Mouse (Mus musculus): ENCODE results near the gene Lpgat1.

Lpgat1 gene

GRCm38 (mm10) chr1:191717601-191718498 is at the start of gene Lpgat1:
Lpgat1 (plus strand) TSS chr1:191717834.
- peak; percentile 89 for DNase-seq

GRCm38 (mm10) chr1:191668030-191668429 is 49.6 kb upstream of the Lpgat1 start:
- DNase-seq, result no peak

GRCm38 (mm10) chr1:191674071-191674470 is 43.6 kb upstream of the Lpgat1 start:
- no peak for DNase-seq

GRCm38 (mm10) chr1:191681633-191682032 is 36.0 kb upstream of the Lpgat1 start:
- DNase-seq, result no peak

GRCm38 (mm10) chr1:191687531-191687930 is 30.1 kb upstream of the Lpgat1 start:
- DNase-seq, result peak; percentile 34

GRCm38 (mm10) chr1:191693231-191693630 is 24.4 kb upstream of the Lpgat1 start:
- peak; percentile 79 for DNase-seq

GRCm38 (mm10) chr1:191698253-191698795 is 19.3 kb upstream of the Lpgat1 start:
- no peak for DNase-seq

GRCm38 (mm10) chr1:191704535-191704934 is 13.1 kb upstream of the Lpgat1 start:
- DNase-seq, result no peak

- DNase-seq, result no peak
Measured at GRCm38 (mm10) chr1:191706541-191707078, 11.0 kb upstream of the Lpgat1 start.

GRCm38 (mm10) chr1:191709811-191710210 is 7.8 kb upstream of the Lpgat1 start:
- no peak for DNase-seq

- no peak for DNase-seq
Measured at GRCm38 (mm10) chr1:191712224-191712838, 5.3 kb upstream of the Lpgat1 start.

GRCm38 (mm10) chr1:191713813-191714212 is 3.8 kb upstream of the Lpgat1 start:
- DNase-seq, result no peak

GRCm38 (mm10) chr1:191715150-191715549 is 2.5 kb upstream of the Lpgat1 start:
- no peak for DNase-seq

- DNase-seq, result no peak
Measured at GRCm38 (mm10) chr1:191717141-191717540, 493 bp upstream of the Lpgat1 start.

- DNase-seq, result peak; percentile 40
Measured at GRCm38 (mm10) chr1:191718522-191719281, 1.1 kb downstream of the Lpgat1 start.

- no peak for DNase-seq
Measured at GRCm38 (mm10) chr1:191719326-191719725, 1.7 kb downstream of the Lpgat1 start.

GRCm38 (mm10) chr1:191720419-191720818 is 2.8 kb downstream of the Lpgat1 start:
- no peak for DNase-seq

- no peak for DNase-seq
Measured at GRCm38 (mm10) chr1:191722706-191723105, 5.1 kb downstream of the Lpgat1 start.

- DNase-seq, result no peak
Measured at GRCm38 (mm10) chr1:191723675-191724074, 6.0 kb downstream of the Lpgat1 start.

GRCm38 (mm10) chr1:191724385-191725061 is 6.9 kb downstream of the Lpgat1 start:
- peak; percentile 57 for DNase-seq

GRCm38 (mm10) chr1:191732623-191733022 is 15.0 kb downstream of the Lpgat1 start:
- no peak for DNase-seq

GRCm38 (mm10) chr1:191733822-191734221 is 16.2 kb downstream of the Lpgat1 start:
- DNase-seq, result no peak
